Mouse (Mus musculus): ENCODE measurements around the gene Grin2c.

Gene Grin2c

DNA sequence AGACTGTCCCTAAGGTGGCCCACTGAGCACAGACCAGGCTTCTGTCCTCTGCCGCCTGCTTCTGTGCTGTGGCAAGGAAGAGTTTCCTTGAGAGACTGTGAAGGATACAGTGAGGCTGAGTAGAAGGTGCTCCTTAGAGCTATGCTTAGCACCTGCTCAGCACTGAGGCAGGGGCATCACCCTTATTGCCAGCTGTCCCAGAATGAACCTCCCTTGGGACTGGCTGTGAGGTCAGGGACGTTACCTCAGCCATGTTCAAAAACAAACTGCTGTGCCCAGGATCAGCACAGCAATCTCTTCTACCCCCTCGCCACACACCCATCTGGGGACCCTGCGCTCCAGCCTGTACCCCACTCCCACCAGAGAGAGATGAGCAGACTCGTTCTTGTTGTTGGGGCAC, 34.2 kb downstream of the Grin2c start:
- no peak for DNase-seq (ENCODE audit: extremely low spot score, low spot score)

DNA sequence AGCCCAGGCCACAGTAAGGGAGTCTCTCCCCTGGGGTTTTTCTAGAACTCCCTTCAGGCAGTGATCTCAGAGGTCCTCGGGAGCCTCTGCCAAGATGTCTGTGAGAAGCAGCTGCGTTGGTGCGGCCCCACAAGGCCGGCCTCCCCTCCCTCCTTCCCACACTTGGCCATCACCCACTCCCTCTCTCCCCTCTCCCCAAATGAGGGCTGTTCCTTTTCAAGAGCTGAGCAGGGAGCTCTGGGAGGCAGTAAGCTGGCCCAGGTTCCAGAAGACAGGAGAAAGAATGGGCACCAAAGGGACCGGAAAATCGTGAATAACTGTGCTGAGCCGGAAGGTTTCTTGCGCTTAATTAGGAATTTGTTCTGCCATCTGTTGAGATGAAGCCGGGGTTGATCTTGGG, 35.1 kb downstream of the Grin2c start:
- DNase-seq (ENCODE audit: extremely low spot score, low spot score): no peak

- no peak for DNase-seq (ENCODE audit: extremely low spot score, low spot score)
These were observed 35.7 kb downstream of the Grin2c start for GRCm38 (mm10) chr11:115231168-115231915.

DNA sequence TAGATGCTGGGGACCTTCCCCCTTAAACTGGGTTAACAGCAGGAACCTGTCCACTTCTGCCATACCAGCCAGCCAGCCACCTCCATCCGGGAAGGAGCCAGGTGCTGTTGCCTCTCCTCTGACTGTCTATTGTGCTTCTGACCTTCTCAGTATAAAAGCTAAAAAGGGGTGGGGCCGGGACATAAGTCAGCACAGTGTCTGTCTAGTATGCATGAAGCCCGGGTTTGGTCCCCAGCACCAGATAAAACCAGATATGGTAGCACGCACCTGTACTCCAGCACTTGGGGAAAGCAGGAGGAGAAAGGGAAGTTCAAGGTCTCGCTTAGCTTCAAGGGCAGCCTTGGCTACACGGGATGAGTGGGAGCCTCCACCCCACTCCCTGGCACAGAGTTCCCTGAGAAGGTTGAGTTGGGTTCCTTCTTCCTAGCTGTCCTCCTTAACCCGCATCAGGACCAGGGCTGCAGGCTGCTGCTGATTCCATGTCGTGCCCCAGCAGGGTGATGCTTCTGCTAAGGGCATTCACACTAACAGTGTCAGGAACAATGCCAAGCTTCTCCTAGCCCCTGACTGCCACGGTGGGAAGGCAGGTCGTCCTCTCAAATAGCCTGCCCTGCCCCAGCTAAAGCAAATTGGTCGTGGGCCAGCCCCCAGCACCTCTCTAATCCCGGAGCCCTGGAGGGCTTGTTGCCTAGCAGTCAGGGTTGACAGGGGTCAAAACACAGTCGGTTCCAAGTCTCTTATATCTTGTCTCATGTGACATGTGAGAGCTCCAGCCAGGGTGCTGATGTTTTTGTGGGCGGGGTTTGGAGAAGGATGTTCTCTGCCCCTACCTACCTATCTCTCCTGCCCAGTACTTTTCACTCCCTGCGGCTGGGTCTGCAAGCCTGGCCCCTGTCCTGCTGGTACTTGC, 37.8 kb downstream of the Grin2c start:
- no peak for DNase-seq (ENCODE audit: extremely low spot score, low spot score)

GRCm38 (mm10) chr11:115228430-115228829, 38.6 kb downstream of the Grin2c start:
- no peak for DNase-seq (ENCODE audit: extremely low spot score, low spot score)

GRCm38 (mm10) chr11:115227640-115228039, 39.4 kb downstream of the Grin2c start:
- no peak for DNase-seq (ENCODE audit: extremely low spot score, low spot score)

GRCm38 (mm10) chr11:115226811-115227491, 40.1 kb downstream of the Grin2c start:
- DNase-seq (ENCODE audit: extremely low spot score, low spot score): no peak

DNA sequence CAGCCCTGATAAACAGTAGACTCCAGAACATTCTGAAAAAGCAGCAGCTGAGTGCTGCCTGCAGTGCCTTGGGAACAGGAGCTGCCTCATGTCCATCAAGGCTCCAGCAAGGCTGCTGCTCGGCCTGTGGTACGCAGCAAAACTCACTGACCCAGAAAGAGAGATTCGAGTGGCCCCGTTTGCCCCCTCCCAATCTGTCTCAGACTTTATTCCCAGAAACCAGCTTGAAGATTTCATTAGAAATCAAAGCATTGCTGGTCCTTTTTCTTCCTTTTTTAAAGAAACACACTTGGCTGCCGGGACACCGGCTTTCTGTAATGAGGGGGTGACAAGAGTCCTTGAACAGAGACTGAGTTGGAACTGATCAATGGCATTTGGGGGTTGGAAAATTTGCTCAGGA, 41.7 kb downstream of the Grin2c start:
- no peak for DNase-seq (ENCODE audit: extremely low spot score, low spot score)

- DNase-seq (ENCODE audit: extremely low spot score, low spot score): peak; percentile 78
These were observed 42.2 kb downstream of the Grin2c start for GRCm38 (mm10) chr11:115224889-115225288.

DNA sequence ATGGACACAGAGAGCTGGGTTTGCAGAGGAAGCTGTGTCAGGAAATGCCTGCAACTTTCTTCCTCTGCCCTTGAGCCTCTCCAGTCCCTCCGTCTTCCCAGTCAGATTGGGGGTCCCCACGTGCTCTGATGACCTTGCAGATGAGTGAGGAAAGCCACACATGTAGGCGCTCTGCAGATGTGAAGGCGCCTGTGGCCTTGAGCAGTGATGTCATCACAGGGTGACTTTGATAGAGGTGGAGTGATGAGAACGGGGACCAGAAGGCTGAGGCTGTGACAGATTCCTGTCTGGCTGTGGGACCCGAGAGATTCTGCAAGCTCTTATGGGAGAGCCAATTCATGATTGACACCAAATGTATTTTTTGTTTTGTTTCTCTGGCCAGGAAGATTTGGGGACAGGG, 43.2 kb downstream of the Grin2c start:
- DNase-seq (ENCODE audit: extremely low spot score, low spot score): no peak

DNA sequence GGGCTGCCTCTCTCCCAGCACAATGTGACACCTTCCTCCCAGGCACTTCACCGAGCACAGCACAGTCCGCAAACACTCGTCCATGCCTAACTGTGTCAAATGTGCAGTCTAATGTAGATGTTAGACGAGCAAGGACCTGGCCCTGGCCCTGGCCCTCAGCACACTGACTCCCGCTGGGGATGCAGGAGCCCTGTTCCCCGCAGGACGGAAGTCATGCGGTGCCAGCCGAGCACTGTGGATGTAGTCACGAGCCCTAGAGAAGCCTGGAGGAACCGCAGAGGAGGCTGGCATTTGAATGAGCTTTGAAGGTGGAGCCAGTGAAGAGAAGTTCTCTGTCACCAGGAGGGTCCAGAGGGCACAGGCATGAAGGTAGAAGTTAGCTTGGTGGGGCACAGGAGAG, 43.6 kb downstream of the Grin2c start:
- DNase-seq (ENCODE audit: extremely low spot score, low spot score): no peak

GRCm38 (mm10) chr11:115222570-115222969, 44.5 kb downstream of the Grin2c start:
- no peak for DNase-seq (ENCODE audit: extremely low spot score, low spot score)

DNA sequence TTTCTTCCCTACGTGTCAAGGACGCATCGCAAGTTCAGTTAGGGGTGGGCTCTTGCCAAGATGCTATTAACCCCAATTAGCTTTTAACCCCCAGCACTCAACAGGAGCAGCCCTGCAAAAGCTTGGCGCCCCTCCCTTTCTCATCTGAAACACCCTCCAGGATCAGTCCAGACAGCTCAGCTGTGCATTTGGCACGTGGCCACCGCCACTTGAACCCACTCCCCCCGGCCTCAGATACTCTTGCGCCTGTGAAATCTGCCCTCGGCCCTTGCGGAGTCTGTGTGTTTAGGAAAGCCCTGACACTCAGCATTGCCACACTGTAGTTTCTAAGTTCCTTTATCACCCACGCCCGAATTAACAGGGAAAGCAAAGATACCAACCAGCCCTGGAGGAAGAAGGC, 45.0 kb downstream of the Grin2c start:
- no peak for DNase-seq (ENCODE audit: extremely low spot score, low spot score)

DNA sequence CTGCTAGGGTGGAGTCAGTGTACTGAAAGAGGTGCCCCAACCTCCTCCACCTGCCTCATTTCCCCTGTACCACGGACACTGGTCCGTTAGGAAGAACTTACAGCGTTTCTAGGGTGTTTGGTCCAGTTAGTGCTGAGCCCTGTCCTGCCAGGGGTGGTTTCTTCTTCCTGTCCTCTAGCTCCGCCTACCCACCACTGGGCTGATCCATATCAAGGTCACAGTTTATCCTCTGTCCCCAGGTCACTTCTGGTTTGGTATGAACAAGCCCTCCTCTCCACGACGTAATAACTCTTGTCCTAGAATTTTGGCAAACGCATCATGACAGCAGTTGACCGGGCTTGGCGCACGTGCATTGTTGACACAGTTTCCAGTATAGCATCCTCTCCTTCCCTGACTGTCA, 47.4 kb downstream of the Grin2c start:
- DNase-seq (ENCODE audit: extremely low spot score, low spot score): no peak

DNA sequence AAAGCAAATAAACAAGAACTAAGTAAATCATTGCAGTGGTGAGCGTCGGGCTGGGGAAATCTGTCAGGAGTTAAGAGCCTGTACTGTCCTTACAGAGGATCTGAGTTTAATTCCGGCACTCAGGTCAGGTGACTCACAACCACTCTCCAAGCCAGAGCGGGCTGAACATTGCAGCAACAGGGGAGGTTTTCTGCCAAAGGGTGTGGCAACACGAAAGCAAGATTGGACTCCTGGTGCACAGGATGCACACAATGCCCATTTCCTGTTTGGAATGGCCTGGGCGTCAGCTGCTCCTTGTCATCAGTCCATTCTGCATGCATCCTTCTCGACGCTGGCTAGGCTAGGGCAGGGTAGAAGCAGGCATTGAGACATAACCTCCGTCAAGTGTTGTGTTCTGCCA, 47.8 kb downstream of the Grin2c start:
- no peak for DNase-seq (ENCODE audit: extremely low spot score, low spot score)

- DNase-seq (ENCODE audit: extremely low spot score, low spot score): no peak
These were observed 49.3 kb downstream of the Grin2c start for GRCm38 (mm10) chr11:115217439-115218410.

DNA sequence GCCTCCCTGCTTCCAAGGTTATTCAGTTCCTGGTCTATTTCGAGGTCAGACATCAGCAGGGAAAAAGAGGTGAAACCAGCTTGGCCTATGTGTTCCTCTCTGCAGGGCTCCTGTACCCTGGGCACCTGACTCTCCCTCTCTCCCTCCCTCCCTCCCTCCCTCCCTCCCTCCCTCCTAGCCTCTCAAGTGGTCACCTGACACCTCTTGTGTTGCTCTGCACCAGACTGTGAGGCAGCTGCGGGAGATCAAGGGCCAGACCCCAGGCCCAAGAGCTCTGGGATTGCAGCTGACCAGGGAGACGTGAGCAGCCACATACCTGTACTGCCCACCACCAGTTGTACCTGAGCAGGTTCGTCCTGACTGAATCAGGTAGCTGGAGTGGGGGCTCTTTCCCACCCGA, 51.9 kb downstream of the Grin2c start:
- DNase-seq (ENCODE audit: extremely low spot score, low spot score): no peak

DNA sequence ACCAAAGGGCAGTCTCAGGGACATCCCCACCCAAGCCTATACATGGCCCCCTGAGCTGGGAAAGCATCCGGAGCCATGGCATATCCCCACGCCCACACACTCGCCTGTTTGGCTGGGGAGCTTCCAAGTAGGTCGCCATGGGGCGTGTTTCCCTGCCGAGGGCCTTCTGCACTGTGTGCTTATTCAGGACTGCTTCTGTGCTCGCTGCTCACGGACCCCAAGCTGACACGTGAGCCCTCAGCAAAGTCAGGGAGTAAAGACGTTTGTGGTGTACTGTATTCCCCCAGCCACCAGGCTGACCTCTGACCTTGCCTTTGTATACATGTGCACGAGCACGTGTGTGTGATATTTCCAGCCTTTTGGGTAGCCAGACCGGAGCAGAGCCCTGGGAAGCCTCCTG, 54.9 kb downstream of the Grin2c start:
- no peak for DNase-seq (ENCODE audit: extremely low spot score, low spot score)

GRCm38 (mm10) chr11:115209958-115210357, 57.1 kb downstream of the Grin2c start:
- no peak for DNase-seq (ENCODE audit: extremely low spot score, low spot score)

DNA sequence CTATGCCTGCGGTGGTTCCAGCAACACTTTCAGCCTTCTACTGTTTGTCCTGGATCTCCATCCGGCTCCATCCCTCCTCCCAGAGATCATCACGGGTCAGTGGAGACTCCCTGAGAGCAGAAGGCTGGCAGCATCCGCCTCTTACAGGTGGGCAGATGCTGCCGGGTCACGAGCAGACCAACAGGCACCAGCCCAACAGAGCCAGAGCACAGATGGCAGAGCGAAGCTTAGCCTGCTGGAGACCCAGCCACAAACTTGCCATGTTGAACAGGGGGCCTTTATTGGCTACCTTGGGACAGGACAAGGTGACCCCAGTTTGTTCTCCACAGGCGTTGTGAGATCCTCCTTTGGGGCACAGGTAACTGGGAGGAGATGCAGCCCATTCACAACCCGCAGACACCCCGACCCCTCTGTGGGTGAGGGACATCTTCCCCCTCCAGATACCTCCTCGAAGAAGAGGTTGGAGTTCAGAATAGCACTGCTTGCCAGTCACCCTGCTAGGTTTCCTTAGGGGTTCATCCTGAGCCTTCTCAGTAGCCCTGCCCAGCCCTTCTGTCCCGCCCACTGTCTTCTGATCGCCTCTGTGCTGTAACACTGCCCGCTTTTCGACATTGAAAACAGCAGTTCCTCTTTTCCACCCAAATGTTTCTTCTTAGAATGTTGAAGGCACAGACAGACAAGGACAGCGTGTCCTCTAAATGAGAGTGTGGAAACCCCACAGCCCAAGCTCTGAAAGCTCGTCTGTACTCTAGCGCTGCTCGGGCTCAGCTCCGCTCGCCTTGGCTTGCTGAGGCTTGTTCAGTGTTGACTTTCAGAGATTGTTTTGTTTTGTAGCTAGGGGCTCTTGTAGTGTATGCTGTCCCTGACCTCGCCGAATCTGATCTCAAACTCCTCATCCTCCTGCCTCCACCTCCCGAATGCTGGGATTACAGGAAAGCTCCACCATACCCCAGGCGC, 58.0 kb downstream of the Grin2c start:
- no peak for DNase-seq (ENCODE audit: extremely low spot score, low spot score)

Data from neural tube, embryonic 10.5 days (tissue).